Mouse (Mus musculus): Measurements from ENCODE around the gene U90926.

DNA sequence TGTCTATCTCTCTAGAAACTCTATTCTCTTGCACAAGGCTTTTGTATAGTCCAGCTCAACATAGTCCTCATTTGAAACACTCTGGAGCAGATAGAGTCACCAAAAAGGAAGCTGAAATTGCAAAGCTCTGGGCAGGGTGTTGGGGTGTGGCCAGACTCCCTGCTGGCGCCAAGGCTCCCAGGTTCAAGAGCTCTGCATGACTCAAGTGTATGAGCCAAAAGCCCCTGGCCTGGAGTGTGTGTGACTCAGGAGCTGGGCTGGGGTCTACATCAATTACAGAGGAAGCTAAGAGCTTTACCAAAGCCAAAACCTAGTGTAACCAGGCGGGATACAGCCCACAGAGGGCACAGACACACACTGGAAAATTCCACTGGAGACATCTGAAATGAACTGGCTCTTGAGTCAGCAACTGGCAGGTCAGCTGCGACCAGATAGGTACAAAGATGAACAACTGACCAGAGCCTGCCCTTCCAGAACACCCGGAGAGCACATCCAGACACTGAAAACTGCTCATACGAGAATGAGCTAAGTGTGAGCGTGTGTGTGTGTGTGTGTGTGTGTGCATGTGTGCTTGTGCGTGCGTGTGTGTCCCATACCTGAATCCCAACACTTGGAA, 5.2 kb upstream of the U90926 start:
- TF ChIP-seq CTCF (IDR thresholded peaks at IDR 0.05): no peak
- no peak for TF ChIP-seq EP300 (IDR thresholded peaks at IDR 0.05)

Data from lung, postnatal 0 days (tissue).